Mouse (Mus musculus) cerebellum, adult 9-10 months (tissue): ENCODE results near the gene Wdr1.
A peak's percentile ranks its signal among the peaks of the same experiment; 100 is the strongest.
"Not testable (repeated sequence)": the region's sequence is repeated elsewhere in the genome, so short reads cannot be mapped to it uniquely, and the experiment has no call there.

Experiments used
- DNase-seq: peaks from one replicate; pipeline ENCODE4 v3.0.0; 2022

Wdr1 gene

DNA sequence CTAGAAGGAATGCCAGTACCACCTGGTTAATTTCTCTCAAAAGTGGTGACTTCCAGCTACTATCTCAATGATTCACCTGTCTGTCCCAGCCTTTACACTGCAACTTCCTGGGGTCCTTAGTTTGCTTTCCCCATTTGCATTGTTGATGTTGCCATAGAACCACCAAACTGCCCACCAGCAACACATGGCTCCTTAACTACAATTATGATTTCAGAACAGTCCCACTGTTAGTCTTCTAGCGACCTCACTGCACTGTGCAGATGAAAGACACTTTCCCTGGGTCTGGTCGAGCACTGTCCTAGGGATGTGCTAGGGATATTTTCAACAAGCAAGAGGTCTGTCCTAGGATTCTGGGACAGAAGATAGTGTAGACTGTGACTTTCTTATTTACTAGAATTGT is at the start of gene Wdr1:
TSS of gene Wdr1 (minus strand) at position 101 of the 400 bp plus-strand sequence.
- DNase-seq, result no peak

DNA sequence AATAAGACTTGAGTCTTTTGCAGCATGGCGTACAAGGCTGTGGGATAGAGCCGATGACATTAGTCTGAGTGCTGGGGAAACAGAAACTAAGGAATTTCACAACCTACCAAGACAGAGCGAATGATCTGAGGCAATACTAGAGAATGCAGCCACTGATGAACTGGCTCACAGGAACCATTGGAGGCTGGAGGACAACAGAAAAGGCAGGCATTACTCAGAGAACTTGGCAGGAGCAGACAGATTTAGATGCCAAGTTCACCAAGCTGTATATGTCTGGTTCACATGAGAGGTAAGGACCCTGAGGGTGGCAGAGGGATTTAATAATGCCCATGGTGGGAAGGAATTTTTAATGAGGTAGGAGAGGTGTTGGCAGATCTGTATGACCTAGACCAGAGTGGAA is 48.1 kb upstream of the Wdr1 start:
- DNase-seq, result no peak

DNA sequence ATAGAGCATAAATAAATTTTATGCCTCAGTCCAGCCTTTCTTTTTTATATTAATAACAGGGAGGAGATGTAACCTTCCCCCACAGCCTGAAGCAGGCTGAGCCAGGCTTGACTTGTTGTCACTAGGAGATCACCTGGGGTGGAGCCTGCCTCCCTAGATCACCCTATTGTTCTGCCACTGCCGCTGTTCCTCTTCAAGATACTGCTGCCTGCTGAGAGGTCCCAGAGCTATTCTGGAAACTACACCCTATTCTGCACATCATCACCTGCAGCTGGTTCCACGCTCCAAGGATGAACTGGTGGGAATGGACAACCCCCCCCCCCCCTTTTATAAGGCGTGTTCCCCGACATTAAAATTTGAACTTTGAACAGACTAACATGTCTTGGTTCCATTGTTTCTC is 45.2 kb upstream of the Wdr1 start:
- not testable (repeated sequence) for DNase-seq

DNA sequence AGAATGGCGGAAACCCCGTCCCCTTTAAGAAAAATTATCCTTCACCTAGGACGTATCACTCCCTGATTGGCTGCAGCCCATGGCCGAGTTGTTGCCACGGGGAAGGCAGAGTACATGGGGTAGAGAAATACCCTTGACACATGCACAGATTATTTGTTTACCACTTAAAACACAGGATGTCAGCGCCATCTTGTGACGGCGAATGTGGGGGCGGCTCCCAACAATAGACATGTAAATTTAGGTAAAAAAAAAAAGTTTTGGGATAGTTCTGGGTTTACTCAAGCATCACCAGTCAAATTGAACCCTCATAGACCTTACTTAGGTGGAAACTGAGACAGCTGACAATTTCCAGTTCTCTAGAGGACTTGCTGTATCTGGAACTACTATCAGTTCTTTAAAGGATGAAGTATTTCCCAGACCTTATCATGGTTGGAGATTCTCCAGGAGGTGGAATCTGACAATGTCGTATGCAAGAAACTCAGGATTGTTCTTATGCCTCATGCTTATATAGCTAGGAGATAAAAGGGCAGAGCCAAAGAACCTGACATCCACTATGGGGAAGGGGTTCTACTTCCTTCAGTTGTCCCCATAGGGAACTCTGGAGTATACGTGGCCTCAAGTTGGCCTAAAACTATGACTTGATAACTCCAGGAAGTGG is 35.8 kb upstream of the Wdr1 start:
- DNase-seq, result peak; percentile 31

DNA sequence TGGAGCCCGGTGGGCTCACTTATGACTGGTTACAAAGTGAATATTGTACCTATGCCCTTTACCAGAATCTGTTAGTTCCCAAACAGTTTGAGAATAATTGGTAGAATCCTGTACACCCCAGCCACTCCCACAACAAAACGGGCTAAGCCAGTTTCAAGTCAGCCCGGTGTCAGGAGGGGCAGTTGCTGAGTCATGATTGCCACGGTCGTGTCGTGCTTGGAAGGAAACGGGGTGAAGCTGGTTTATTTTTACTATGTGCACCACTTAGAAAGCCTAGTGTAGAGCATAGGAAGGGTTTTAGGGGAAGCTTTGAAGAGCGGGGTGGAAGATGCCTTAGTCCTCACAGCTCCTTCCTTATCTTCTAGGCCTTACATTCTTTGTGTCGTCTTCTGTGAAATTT is 25.9 kb upstream of the Wdr1 start:
- DNase-seq, result no peak

DNA sequence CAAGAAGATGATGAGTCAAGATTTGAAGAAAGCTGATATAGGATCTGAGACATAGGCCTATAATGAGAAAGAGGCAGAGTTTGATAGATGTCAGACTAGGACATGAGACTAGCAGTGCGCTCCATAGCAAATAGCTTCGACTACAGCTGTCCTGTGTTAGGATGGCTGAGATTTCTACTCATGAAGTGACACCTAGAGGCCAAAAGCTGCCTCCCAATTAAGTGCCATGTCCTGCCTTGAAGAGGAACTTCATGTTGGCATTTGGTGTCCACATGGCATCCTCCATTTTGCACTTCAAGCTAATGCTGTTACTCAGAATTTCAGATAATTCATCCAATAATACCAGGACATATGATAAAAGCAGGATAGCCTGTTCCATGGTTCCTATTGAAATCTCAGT is 22.4 kb upstream of the Wdr1 start:
- DNase-seq, result no peak

DNA sequence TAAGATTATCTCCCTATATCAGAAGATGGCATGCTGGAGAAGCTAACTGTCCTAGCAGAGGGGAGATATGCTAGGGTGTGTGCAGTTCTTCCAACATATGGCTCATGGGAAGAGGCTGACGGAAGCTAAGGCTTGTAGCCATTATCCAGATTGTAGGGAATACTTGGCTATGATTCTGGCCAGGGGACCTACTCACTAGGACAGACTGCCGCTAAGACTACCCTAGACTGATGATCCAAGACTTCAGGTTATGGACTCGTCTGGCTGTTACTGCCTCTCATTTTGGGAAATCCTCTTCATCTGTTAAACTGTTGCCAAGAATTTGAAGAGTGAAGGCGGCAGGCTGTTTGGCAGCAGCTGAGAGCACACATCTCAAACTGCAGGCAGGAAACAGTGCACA is 20.0 kb upstream of the Wdr1 start:
- DNase-seq, result no peak

DNA sequence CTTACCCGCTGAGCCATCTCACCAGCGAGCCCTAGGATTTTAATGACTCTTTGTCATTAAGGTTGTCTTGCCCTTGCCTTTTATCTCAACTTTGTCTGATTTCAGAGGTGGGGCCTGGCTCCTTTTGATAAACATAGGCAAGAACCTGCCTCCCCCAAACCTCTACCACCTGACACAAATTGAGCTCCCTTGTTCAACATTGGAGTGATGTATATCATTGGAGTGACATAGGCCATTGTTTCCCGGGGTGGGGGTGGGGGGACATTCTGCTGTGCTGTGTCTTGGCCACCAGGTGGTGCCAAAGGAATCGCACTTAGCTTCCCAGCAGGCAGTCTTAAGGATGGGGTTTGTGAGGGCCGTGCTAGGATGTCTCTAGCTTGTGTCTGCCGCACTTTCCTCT is 17.7 kb upstream of the Wdr1 start:
- peak; percentile 9 for DNase-seq

DNA sequence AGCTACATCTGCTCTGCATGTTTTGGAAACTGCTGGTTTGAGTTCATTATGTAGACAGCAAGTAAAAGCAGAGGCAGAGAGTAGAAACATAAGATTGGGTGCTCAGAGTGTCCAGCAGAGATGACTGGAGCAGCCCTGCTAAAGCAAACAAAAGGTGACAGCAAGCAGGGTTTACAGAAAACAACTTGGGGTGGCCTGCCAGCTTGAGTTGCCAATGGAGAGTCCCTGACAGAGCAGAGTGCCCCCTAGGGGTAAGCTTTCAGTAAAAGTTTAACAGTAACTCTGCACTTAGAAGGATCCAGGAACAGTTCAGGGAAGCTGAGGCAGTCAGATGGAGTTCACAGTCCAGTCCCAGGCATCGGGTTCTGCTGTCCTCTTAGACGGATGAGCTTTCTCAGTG is 7.9 kb upstream of the Wdr1 start:
- no peak for DNase-seq

DNA sequence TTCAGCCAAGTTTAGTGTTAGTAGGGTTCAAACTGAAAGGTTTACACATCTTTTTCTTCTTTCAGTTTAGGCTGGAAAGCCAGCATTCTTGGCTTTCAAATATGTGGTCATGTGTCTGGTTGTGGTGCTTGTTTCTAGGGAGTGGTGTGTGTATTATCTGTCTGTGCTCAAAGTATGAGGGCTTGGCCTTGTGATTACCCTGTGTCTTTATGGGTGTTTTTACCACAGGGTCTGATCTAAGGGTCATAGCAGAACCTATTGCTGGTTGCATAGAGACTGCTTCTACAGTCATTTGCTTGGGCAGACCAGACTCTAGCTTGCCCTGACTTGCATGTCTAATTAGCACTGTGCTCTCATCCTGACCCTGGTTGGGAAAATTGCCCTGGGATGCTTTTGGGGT is 5.6 kb upstream of the Wdr1 start:
- DNase-seq, result no peak

DNA sequence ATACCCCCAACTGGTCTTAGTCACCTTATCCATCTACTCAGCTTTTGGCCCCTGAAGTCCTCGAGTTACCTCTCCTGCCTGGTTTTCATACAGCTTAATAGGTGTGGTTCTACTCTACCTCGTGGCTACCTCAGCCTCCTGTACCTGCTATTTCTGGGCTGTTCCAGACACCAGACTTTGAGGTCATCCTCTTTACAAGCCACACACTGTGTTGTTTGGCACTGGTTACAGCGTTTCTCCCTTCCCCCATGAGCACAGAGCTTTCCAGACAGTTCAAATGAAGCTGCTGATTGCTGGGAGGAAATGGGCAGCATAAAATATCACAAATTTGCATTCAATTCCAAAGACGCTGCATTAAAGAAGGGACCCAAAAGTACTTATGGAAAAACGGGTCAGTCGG is 1.8 kb upstream of the Wdr1 start:
- DNase-seq, result no peak

DNA sequence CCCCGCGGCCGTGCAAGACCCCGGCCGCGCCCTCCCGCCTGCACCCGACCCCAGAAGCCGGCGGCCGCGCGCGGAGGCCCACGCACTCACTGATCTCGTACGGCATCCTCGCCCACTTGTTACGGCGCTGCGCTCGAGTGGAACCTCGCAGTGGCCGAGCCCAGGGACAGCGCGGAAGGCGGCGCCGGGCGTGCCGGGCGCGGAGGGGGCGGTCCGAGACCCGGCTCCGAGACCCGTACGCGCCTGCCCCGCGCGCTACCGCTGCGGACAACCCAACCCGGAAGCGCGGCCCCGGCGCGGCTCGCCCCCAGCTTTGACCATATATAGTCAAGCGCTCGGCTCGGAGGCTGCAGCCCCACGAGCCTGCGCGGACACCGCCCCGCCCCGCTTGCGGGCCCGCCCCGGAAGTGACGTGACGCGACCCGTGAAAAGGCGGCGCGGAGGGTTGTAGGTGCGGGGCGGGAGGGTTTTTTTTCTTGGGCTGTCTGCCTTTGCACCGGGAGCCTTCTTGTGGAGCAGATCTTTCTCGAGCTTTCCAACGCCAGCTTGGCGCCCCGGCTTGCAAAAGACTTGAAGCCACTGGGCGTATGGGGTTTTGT is 1.5 kb downstream of the Wdr1 start:
- DNase-seq, result peak; percentile 98

DNA sequence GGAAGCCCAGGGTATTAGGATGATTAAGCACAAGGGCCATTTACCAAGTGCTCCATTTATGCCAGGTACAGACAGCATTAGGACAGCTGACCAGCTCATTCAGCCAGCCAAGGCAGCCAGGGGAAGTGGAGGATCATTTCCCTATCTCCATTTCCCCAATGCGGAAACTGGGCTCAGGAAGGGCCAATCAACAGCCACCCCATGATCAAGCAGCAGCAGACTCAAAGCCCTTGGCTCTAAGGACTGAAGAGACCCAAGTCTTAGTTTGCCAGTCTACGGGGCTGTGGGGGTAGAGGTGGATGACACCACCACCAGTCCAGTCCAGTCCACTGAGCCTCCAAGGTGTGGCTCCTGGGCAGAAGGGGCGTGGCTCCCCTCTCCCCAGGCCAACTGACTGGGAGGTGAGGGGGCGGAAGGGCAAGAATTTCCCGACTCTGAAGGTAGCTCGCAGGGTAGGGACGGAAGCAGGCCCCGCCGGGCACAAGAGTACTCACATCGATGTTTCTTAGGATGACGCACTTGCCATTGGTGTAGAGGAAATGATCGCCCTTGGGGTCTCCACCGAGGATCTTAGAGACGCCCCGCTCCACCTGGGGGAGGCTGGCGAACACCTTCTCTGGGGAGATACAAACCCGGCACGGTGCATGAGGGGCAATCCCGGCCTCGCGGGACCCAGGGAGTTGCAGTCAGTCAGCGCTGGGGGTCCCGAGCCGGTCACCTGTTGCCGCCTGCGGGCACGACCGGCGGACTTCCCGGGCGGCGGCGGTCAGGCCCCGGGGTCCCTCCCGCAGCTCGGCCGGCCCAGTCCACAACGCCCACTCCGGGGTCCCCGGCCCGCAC is 2.2 kb downstream of the Wdr1 start:
- peak; percentile 72 for DNase-seq

DNA sequence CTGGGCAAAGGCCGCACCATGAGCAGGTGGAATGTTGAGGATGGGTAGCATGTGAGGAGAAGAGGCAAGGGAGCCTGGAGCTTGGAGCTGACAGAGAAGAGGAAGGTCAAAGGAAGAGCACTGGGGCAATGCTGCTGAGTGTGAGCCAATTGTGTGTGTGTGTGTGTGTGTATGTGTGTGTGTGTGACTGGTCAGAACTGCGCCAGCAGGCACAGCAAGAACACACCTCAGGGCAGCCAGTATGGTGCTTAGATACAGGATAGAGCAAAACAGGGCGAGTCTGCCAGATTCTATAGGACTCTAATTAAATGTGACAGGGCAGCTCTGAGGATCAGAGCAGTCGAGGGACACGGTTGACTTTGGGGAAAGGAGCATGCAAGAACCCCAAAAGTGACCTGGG is 4.2 kb downstream of the Wdr1 start:
- DNase-seq, result no peak

DNA sequence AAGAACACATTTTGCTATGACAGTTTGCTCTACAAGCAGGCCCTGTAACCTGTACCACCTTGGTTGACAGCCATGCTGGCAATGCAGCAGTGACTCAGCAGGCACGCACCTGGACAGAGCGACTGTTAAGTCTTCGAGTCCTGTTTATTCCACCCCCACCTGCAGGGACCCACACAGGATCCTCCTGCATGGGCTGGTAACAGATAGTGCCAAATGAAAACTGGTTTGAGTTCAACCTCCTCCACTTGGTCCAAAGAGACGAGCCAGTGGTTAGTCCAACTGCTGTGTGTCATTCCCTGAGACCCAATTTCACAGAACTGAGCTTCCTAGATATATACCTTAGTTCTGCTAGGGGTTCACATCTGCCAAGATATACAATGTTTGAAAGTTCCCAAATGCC is 5.2 kb downstream of the Wdr1 start:
- DNase-seq, result peak; percentile 66

DNA sequence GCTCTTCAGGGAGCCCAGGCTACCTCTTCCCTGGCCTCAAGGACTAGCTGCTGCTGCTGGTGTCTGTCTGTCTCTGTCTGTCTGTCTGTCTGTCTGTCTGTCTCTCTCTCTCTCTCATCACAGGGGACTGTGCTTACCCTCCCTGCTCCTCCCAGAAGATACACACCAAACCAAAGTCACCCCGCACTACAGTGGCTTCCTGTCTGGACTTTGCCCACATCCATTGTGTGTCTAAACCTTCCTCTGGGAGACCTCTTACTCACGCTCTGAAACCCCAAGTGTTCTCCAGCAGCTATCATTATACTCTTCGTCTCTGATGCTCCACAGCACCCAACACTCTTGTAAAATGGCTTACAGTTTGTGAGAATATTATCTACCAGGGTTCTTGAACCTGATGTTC is 6.6 kb downstream of the Wdr1 start:
- peak; percentile 9 for DNase-seq

DNA sequence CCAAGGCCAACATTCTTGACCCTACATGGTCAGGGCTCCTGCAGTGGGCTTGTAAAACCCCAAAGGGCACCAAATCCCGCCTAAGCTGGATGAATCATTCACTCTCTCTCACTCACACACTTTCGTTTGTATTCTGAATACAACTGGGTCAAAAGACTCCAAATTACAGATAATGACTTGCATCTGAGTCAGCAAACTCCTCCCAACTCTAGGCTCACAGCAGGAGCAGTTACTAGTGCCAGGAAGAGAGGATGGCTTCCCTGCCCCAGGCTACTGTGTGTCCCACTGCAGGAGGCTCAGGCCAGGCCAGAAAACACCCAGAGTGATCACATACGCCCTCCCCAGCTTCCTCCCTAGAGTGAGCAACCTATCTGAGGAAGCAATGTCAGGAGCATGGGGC is 9.1 kb downstream of the Wdr1 start:
- peak; percentile 72 for DNase-seq

DNA sequence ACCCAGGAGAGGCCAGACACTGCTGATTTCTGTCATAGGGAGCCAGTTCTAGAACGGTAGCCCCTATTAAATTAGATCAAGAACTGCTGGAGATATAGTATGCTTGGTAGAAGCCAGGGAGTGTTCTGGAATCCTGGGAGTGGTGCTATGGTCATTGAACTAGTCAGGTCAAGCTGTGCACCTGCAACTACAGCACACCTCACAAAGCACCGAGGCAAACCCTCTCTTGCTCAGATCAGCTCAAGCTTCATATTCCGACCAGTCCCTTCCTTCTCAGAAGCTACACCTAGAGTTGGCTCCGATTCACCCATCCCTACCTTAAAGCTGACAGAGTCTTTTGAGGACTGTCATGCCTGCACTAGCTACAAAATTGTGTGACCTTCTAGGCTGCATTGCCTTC is 9.5 kb downstream of the Wdr1 start:
- DNase-seq, result no peak

DNA sequence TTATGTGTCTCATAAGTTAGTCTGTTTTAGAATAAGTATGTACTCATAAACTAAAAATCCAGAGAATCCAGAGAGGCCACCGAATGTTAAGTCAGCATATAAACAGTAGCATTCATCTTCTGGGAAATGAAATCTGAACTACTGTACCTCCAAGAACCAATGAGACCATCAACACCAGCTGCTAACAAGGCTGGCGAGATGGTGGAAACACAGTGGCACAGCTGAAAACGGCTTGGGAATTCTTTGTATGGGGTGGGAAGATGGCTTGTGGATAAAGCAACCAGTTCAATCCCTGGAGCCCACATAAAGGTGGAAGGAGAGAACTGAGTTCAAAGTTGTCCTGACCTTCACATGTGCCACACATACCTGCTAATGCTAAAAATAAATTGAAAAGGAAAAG is 10.4 kb downstream of the Wdr1 start:
- DNase-seq, result no peak

DNA sequence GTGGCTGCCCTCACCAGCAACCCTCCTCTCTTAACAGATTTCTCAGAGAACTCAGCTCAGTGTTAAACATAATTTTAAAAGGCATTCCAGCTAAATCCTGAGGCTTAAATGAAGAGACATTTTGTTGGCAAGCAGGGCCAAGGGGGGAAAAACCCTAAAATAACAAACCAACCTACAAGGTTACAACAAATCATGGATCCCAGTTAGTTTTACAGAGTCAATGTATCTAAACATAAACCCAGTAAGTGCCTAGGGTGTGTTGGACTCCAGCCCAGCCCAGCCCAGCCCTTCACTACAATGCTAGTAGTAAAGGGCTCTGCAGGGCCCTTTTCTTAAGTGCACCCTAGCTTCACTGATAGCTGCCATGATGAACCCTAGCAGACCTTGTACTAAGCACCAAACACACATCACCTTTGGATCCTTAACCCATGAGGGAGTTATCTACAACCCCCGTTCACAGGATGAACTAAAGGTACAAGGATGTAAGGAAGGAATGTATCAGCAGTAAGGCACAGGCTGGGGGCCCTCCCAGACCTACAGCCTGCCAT is 12.7 kb downstream of the Wdr1 start:
- DNase-seq, result peak; percentile 6

DNA sequence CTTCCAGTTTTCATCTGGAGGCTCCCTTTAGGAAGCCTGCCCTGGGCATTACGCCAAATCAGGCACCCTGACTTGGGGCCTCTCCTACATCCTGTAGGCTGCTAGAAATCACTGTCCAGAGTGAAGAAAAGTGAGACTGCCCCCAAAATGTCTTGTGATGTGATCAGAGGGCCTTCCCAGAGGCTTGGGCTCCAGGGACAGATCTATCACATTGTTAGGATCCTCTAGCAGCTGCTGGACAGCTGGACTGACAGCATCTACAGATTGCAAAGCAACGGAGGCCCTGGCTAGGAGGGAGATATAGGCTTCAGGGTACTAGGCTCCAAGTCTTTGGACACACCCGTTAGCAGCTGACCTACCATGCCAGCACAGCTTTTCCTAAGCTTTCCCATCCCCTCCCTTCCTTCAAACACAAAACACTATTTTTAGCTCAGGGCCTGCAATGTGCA is 13.5 kb downstream of the Wdr1 start:
- DNase-seq, result peak; percentile 8

DNA sequence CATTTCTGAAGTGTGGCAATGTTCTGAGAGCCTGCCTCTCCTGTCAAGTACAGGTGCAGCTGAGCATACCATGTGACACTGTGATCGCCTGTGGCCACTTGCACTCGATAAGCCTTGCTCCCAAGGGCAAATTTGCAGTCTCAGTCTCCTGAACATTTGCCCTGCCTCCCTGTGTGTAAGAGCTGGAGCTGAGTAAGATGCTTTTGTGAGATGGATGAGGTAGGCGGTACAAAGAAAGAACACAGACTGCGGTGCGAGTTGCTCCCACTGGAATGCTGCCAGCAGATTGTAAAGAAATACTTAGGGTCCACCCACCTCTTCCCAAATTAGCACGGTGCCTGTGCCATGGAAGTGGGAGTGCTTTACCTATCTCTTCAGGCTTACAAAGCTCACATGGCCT is 15.6 kb downstream of the Wdr1 start:
- peak; percentile 20 for DNase-seq

DNA sequence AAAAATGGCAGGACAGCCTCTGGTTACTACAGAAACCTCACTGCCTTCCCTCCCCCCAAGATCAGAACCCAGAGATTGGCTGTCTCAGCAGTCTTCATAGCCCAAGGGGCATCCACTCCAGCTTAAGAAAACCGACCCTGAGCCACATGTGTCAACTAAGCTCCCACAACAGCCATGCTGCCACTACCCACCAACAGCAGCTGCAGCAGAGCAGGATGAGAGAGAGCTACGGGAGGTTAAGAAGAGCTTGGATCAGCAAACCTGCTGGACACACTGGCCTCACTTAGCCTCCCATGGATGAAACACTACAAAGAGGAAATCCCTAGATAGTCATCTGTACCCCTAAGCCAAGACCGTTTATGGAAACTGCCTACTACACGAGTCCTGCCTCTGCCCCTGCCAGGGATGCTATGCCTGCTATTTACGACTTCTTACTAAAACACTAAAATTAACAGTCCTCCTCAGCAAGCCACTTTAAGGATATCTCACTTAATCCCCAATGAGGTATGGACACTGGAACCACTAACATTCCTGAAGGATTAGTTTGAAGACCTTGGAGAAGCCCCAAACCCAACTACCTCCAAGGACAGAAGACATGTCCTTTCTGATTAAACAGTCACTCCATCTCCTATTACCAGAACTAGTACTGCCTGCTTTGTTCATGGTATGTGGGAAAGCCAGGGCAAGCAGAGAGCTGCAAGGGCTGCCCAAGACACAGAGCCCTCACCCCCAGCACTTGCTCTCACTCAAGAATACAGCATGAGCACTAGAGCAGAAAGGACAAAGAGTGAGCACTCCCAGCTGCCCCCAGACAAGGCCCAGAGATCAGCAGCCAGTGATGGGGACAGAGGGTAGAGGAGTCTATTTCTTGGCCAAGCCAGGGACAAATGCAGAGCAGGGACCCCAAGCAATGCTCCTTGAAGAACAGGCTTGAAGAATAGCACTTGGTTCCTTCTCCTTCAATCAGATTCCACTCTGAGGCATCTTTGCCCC is 18.3 kb downstream of the Wdr1 start:
- DNase-seq, result no peak
